Mouse (Mus musculus) stomach, embryonic 16.5 days (tissue): Measurements from ENCODE around the gene Meox1. TPM values are rescaled to one million over a fixed set of nuclear protein-coding genes. Genes with fewer than 3 reads are reported as not detected.

Experiments used
- ATAC-seq: fragments of 200-750 bp; cut with Nextera tagmentation; 2 replicates; pipeline ENCODE4 v1.8.0; 2017; ENCODE audit warnings: moderate number of reproducible peaks, moderate TSS enrichment; ENCODE audit not compliant: insufficient read depth, low FRiP score
- H3K27ac ChIP-seq: fragments of 300-500 bp; sonication (generic); 2 replicates; pipeline ENCODE4 v1.5.1; 2014; ENCODE audit warnings: low read length
- H3K27me3 ChIP-seq: fragments of 300-500 bp; sonication (generic); 2 replicates; pipeline ENCODE4 v1.6.1; 2014; ENCODE audit warnings: low read length, control low read depth, mixed read lengths; ENCODE audit not compliant: control insufficient read depth, insufficient read depth
- H3K36me3 ChIP-seq: fragments of 300-500 bp; sonication (generic); 2 replicates; pipeline ENCODE4 v1.6.1; 2014; ENCODE audit warnings: low read length; ENCODE audit not compliant: control insufficient read depth, insufficient read depth
- H3K4me1 ChIP-seq: fragments of 300-500 bp; sonication (generic); 2 replicates; pipeline ENCODE4 v1.6.1; 2014; ENCODE audit warnings: low read length, control low read depth, mixed read lengths; ENCODE audit not compliant: control insufficient read depth, insufficient read depth
- H3K4me2 ChIP-seq: fragments of 300-500 bp; sonication (generic); 2 replicates; pipeline ENCODE4 v1.6.1; 2014; ENCODE audit warnings: low read depth, low read length, mixed read lengths
- H3K4me3 ChIP-seq: fragments of 300-500 bp; sonication (generic); replicated peaks from 2 replicates; pipeline ENCODE4 v1.5.1; 2014; ENCODE audit warnings: mild to moderate bottlenecking, low read length
- H3K9ac ChIP-seq: fragments of 300-500 bp; sonication (generic); 2 replicates; pipeline ENCODE4 v1.6.1; 2014; ENCODE audit warnings: low read length
- H3K9me3 ChIP-seq: fragments of 300-500 bp; sonication (generic); replicated peaks from 2 replicates; pipeline ENCODE4 v1.6.1; 2016; ENCODE audit warnings: low read length, control low read depth; ENCODE audit not compliant: control insufficient read depth
- WGBS: fragments of 180-500 bp; shearing (Covaris S2); extraction: QIAGEN DNeasy Blood & Tissue Kit; methylation state at CpG from one replicate; pipeline ENCODE4 v1.1.7; 2014; 5-methylcytosine and 5-hydroxymethylcytosine counted together
- polyA plus RNA-seq: library from polyadenylated mRNA; unstranded; fragments of >200 nt; fragmentation: Nextera tagmentation; extraction: Ambion mirVana; gene quantifications from 2 replicates; pipeline ENCODE4 v1.2.1, GENCODE M21; 2015

Meox1 gene
- 5.2 and 6.0 TPM in 2 replicates for polyA plus RNA-seq

GRCm38 (mm10) chr11:101894204-101894603 is at the start of gene Meox1:
Gene Meox1, minus strand, starts transcription at chr11:101894374.
- WGBS = 7% methylated on average over 11 of the region's 11 CpGs
- no peak for ATAC-seq
- peaks cover 30% of the 10 kb centered on the region for H3K4me1 ChIP-seq

GRCm38 (mm10) chr11:101943055-101943454 is 48.9 kb upstream of the Meox1 start:
- H3K9ac ChIP-seq = no peak overlapping the region
- no peak overlapping the region for H3K27ac ChIP-seq
- H3K9me3 ChIP-seq = no peaks in the 10 kb centered on the region
- no peak overlapping the region for H3K4me3 ChIP-seq
- ATAC-seq = no peak
- 40% methylated on average over 3 of the region's 3 CpGs for WGBS
- H3K4me1 ChIP-seq = no peaks in the 10 kb centered on the region
- H3K4me2 ChIP-seq = no peak overlapping the region
- no peaks in the 10 kb centered on the region for H3K36me3 ChIP-seq
- H3K27me3 ChIP-seq = 0 out of 2 replicates have a peak, but pooled peaks cover 2% of the 10 kb centered on the region

More at GRCm38 (mm10) chr11:101894204-101894603, at the start of gene Meox1:
- H3K36me3 ChIP-seq = no peaks in the 10 kb centered on the region
- no peak within 1 kb of the TSS for H3K27ac ChIP-seq
- no peaks in the 10 kb centered on the region for H3K9me3 ChIP-seq
- H3K4me3 ChIP-seq = no peak within 1 kb of the TSS
- no peak within 1 kb of the TSS for H3K9ac ChIP-seq
- peaks cover 4% of the 10 kb centered on the region; the same call in 1 of the 2 replicates for H3K27me3 ChIP-seq
- peak within 1 kb of the TSS; percentile 17; the same call in 1 of the 2 replicates for H3K4me2 ChIP-seq

GRCm38 (mm10) chr11:101937108-101937507 is 42.9 kb upstream of the Meox1 start:
- H3K9me3 ChIP-seq = no peaks in the 10 kb centered on the region
- peak overlapping the region; percentile 81 for H3K4me2 ChIP-seq
- H3K27ac ChIP-seq = no peak overlapping the region
- peak overlapping the region; percentile 76 for H3K9ac ChIP-seq
- under 1% methylated on average over 32 of the region's 32 CpGs for WGBS
- ATAC-seq = no peak
- 0 out of 2 replicates have a peak, but pooled peaks cover 4% of the 10 kb centered on the region for H3K27me3 ChIP-seq
- peak overlapping the region; percentile 46 for H3K4me3 ChIP-seq
- peaks cover 4% of the 10 kb centered on the region for H3K4me1 ChIP-seq
- H3K36me3 ChIP-seq = no peaks in the 10 kb centered on the region

- WGBS = 41% methylated on average over 7 of the region's 7 CpGs
- ATAC-seq = no peak
- Histone ChIP-seq H3K4me1 (peaks cover 4% of the 10 kb centered on the region), H3K4me3 (no peak overlapping the region), H3K9me3 (no peaks in the 10 kb centered on the region), H3K36me3 (no peaks in the 10 kb centered on the region), H3K27ac (no peak overlapping the region), H3K9ac (no peak overlapping the region), H3K4me2 (peak overlapping the region; percentile 81; the same call in 1 of the 2 replicates), H3K27me3 (0 out of 2 replicates have a peak, but pooled peaks cover 4% of the 10 kb centered on the region)
Observed at GRCm38 (mm10) chr11:101936421-101936820, 42.2 kb upstream of the Meox1 start.

- no peak overlapping the region for H3K4me2 ChIP-seq
- H3K4me3 ChIP-seq = no peak overlapping the region
- 81% methylated on average over 3 of the region's 3 CpGs for WGBS
- no peak for ATAC-seq
- H3K9me3 ChIP-seq = no peaks in the 10 kb centered on the region
- no peak overlapping the region for H3K9ac ChIP-seq
- H3K36me3 ChIP-seq = no peaks in the 10 kb centered on the region
- H3K27ac ChIP-seq = no peak overlapping the region
- peaks cover 4% of the 10 kb centered on the region for H3K4me1 ChIP-seq
- H3K27me3 ChIP-seq = 0 out of 2 replicates have a peak, but pooled peaks cover 4% of the 10 kb centered on the region
Observed at GRCm38 (mm10) chr11:101935743-101936142, 41.6 kb upstream of the Meox1 start.

- no peak for ATAC-seq
- no peaks in the 10 kb centered on the region for H3K9me3 ChIP-seq
- H3K4me3 ChIP-seq = no peak overlapping the region
- whole genome bisulfite sequencing = 44% methylated on average over 4 of the region's 4 CpGs
- no peak overlapping the region for H3K4me2 ChIP-seq
- no peak overlapping the region for H3K9ac ChIP-seq
- no peaks in the 10 kb centered on the region for H3K27me3 ChIP-seq
- H3K27ac ChIP-seq = no peak overlapping the region
- H3K36me3 ChIP-seq = no peaks in the 10 kb centered on the region
- peaks cover 2% of the 10 kb centered on the region; the same call in 1 of the 2 replicates for H3K4me1 ChIP-seq
Observed at GRCm38 (mm10) chr11:101931978-101932377, 37.8 kb upstream of the Meox1 start.

GRCm38 (mm10) chr11:101928030-101928762 is 34.0 kb upstream of the Meox1 start:
- H3K9ac ChIP-seq = no peak overlapping the region
- no peak overlapping the region for H3K27ac ChIP-seq
- no peak overlapping the region for H3K4me2 ChIP-seq
- 34% methylated on average over 25 of the region's 25 CpGs for WGBS
- no peaks in the 10 kb centered on the region for H3K27me3 ChIP-seq
- H3K4me3 ChIP-seq = no peak overlapping the region
- no peaks in the 10 kb centered on the region for H3K36me3 ChIP-seq
- H3K4me1 ChIP-seq = no peaks in the 10 kb centered on the region
- ATAC-seq = no peak
- H3K9me3 ChIP-seq = no peaks in the 10 kb centered on the region

- Histone ChIP-seq H3K9me3 (no peaks in the 10 kb centered on the region), H3K4me1 (no peaks in the 10 kb centered on the region), H3K4me2 (no peak overlapping the region), H3K4me3 (no peak overlapping the region), H3K36me3 (no peaks in the 10 kb centered on the region), H3K9ac (no peak overlapping the region), H3K27me3 (no peaks in the 10 kb centered on the region), H3K27ac (no peak overlapping the region)
- 84% methylated on average over 10 of the region's 10 CpGs for WGBS
- no peak for ATAC-seq
Observed at GRCm38 (mm10) chr11:101926951-101927589, 32.9 kb upstream of the Meox1 start.

- WGBS = 75% methylated on average over 6 of the region's 6 CpGs
- Histone ChIP-seq H3K36me3 (no peaks in the 10 kb centered on the region), H3K4me1 (0 out of 2 replicates have a peak, but pooled peaks cover 3% of the 10 kb centered on the region), H3K27me3 (no peaks in the 10 kb centered on the region), H3K4me3 (no peak overlapping the region), H3K9me3 (no peaks in the 10 kb centered on the region), H3K9ac (no peak overlapping the region), H3K27ac (no peak overlapping the region), H3K4me2 (no peak overlapping the region)
- no peak for ATAC-seq
Observed at GRCm38 (mm10) chr11:101925636-101926035, 31.5 kb upstream of the Meox1 start.
